Mouse (Mus musculus) yolk sac, embryonic 10.5 days (tissue): Measurements from ENCODE around the gene Klhl20.
"Not testable (repeated sequence)": the region's sequence is repeated elsewhere in the genome, so short reads cannot be mapped to it uniquely, and the experiment has no call there.

Experiments used
- DNase-seq: peaks from one replicate; pipeline ENCODE4 v3.0.0-alpha.2; 2017; ENCODE audit warnings: low spot score

Klhl20 gene

DNA sequence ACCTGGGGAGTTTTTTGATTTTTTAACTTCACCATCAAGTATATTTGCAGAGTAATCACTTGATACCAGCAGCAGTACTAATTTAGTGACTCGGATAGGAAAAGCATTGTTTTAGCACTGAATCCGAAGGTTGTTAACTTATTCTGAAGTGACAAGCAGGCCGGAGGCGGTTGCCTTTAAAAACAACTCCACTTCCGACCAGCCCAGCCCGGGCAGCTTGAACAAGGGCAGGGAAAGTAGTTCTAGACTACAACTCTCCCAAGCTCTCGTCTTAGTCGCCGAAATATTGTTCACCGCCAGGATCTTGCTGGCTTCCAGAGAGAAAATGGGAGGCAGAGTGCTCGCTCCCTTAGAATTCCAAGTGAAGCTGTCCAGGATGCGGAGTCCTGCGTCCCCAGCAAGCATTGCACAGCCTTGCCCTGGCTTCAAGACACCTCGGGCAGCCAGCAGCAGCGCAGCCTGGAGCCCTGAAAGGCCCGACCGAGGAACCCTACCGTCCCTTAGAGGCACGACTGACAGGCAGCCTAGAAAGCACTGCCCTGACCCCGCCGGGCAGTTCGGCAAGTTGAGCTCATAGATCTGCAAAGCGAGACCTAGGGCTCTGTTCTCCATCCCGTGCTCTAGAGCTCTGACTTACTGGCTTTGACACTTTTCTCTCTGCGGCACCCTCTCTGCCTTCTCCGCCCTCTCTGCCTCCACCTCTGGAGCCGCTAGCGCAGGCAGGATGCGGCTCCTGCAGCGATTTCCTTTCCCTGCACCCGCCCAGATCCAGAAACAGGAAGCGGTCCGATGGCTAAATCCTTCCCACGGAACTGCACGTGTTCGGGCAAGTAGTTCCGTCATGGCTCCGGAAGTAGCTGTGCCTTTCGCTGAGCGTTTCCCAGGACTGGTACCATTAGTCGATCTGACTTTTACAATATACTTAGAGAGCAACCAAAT is at the start of gene Klhl20:
Gene Klhl20 (minus strand): TSS at position 786 of the 939 bp plus-strand sequence.
- peak; percentile 90 for DNase-seq

DNA sequence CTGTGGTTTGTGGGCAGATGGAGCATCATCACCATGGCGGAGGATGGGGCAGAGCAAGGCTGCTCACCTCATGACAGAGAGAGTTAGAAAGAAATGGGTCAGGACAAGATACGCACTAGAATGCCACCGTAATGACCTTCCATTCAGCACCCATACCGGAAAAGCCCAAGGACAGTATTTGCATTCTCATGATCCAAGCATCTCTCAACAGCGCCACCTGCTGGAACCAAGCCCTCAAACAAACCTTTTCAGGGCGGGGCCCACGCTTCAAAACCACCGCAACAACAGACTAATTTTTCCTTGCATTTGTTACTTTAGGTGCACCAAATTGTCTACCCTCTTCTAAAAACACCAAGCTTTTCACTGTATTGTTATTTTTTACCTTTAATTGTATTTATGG is 49.4 kb upstream of the Klhl20 start:
- peak; percentile 9 for DNase-seq

DNA sequence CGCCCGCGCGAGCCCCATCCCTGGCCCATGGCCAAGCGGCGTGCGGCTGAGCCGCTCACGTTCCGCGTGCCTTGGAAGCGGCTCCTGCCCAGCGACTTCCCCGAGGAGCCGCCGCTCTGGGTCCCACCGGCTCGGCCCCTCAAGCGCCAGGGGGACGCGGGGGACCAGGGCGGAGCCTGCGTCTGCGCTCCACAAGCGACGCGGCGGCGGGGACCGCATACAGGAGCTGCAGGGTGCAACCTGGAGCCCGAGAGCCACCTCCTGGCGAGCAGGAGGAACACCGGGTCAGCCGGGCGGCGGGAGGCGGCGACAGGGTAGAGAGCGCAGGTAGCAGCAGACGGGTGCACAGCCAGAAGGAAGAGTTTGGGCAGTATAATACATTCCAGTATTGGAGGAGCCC is 39.3 kb upstream of the Klhl20 start:
- peak; percentile 65 for DNase-seq

DNA sequence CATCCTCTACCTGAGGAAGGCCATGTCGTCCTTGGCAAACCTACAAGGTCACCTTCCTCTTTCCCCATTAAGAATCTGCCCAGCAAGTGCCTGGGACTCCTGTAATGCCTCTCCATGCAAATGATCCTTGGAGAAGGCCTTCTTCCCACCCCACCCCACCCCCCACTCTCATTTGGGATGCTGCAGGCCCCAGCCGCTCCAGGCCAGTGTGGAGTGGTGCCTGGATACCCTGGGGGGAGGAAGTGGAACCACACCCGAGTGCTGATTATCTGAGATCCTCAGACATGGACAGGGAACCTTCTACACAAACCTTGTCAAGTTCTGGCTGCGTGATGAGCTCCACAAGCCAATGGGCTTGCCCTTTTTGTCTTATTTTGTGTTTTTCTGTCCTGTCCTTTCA is 29.0 kb upstream of the Klhl20 start:
- DNase-seq = no peak

DNA sequence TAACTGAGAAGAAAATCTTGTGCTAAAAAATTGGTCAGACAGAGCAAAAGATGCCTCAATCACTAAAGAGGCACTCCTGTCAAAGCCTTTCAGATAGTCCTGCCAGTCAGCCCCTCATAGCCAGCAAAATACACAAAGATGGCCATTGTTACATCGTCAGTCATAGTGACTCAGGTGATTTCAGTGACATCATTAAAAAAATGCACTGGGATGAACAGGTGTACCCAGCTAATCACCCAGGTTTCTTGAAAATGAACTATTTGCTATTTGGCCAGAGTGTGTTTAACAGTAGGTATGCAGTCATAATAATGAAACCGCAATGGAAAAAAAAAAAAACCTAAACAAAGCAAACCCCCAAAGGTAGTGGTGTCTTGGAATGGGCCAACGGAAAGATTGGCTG is 27.9 kb upstream of the Klhl20 start, which contains the start of gene Tex50:
Gene Tex50 (minus strand): TSS at position 101 of the 400 bp plus-strand sequence.
- no peak for DNase-seq

DNA sequence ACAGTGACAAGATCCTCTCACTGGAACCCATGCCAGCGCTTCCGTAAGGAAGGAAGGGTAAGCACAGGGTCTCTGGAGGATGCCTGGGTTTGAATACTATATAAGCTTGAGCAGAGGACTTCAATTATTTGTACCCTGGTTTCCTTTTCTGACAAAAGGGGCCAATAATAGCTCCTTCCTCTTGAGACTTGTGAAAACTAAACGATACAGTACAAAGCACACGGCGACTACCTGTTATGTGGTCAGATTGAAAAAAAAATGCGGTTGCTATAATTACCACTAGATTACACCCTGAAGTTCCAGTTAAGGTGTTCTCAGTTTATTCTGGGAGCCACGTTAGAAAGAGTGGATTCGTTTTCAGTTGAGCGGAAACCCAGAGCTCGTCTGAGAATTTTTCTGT is 25.2 kb upstream of the Klhl20 start:
- no peak for DNase-seq

DNA sequence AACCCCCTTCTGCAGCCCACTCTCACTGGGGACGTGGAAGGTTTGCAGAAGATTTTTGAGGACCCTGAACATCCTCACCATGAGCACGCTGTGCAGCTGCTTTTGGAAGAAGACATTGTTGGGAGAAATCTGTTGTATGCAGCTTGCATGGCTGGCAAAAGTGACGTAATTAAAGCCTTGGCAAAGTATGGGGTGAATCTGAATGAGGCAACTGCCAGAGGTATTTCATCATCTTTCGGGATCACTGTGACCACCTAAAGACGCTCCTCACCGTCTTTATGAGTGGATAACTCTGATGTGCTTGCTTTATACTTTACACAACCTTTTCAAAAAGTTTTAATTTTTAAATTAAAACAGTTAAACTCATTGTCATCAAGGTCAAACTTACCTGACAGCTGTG is 19.8 kb upstream of the Klhl20 start:
- no peak for DNase-seq

DNA sequence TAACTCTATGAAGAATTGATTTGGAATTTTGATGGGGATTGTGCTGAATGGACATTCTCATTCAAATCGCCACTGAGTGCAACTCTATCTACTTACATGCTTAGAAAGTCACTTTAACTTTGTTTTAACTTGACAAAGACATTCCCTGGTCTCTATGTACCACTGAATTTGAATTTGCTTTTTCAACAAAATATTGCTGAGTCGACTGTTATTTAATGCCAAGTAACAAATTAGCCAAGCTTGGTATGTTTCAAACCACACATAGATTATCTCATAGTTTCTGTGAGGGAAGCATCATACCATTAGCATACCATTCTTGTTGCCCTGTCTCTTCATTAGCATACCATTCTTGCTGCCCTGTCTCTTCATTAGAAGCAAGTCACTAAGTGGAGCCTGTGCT is 16.6 kb upstream of the Klhl20 start:
- no peak for DNase-seq

DNA sequence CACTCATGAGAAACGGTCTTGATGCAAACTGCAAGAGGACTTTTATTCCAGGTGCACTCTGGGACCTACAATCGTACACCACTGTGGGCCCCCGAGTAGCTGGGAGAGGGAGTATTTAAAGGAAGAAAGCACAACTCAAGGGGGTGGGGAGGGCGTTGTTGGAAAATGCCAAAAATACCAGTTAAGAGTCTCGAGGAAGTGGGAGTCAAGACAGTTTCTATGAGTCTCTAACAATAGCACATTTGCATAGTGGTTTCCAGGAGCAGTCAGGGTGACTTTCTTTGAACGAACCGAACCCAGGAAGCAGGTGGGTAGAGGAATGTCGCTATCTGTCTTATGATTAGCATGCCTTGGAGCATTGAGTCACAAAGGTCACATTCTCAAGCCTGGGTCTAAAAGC is 14.3 kb upstream of the Klhl20 start:
- DNase-seq = not testable (repeated sequence)

DNA sequence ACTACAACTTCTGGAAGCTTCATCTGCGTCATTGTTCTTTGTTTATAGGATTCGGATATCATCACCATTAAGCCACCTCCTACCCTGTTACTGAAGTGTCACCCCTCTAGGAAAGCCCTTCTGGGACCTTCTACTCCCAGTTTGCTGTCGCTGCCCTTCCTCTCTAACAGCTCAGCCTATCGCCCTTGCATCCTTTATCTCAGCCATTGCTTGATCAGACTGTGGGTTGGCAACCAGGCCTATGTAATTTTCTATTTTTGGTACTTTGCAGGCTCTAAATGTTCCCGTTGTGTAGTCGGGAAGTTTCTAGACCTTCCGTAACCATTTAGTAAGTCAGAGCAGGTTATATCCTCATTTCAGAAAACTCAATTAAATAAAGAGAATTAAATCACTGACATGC is 11.9 kb upstream of the Klhl20 start:
- DNase-seq = no peak

DNA sequence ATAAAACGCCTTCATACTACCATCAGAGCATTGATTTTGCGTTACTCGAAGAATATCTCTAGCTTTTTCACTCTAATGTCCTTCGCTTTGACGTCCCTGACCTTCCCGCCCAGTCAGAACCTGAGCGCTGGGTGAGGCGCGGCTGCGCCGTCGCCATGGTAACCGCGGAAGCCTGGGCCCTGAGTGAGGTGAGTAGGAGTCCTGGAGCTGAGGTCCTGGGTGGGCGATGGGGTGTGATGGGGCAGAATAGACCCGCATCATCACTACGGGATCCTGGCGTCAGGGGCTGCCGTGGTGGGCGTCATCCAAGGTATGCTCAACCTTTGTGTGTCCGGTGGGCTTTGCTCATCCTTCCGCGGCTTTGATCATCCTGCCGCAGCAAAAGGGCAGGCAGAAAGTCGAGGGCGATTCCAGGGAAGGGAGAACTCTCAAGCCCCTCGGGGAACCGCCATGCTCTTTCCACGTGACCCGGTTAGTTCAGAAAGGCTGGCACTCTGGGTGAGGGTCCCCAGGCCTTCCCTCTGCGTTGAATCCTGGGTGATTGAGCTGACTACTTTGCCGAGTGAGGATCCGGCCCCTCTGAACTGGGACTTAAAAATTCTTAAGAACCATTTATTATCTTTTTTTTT is 11.3 kb upstream of the Klhl20 start, which contains the start of gene Ankrd45:
Gene Ankrd45 (plus strand): TSS at position 161 of the 629 bp plus-strand sequence.
- DNase-seq = peak; percentile 38

DNA sequence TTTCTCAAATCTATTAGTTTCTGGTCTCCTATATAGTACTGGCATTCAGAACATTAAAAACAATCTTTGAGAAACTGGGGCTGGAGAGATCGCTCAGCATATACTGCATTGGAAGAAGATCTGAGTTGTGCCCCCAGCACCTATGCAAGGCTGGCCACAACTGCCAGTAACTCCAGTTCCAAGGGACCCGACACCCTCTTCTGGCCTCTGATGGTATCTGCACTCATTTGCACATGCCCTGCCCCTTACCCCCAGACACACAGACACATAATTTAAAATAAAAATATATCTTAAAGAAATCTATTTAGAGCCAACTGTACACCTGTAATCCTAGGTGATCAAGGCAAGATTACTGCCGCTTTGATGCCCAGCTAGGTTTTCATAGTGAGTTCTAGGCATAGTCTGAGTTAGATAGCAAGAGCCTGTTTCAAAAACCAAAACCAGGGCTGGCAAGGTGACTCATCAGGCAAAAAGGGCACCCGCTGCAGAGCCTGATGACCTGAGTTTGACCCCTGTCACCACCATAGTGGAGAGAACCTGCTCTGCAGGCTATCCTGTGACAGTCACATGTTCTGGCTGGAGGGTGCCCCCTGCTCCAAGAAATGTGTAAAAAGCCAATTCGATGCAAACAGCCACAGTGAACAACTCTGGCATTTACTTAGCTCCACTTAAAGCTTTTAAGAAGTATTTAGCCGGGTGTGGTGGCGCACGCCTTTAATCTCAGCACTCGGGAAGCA is 8.9 kb upstream of the Klhl20 start:
- DNase-seq = peak; percentile 20

DNA sequence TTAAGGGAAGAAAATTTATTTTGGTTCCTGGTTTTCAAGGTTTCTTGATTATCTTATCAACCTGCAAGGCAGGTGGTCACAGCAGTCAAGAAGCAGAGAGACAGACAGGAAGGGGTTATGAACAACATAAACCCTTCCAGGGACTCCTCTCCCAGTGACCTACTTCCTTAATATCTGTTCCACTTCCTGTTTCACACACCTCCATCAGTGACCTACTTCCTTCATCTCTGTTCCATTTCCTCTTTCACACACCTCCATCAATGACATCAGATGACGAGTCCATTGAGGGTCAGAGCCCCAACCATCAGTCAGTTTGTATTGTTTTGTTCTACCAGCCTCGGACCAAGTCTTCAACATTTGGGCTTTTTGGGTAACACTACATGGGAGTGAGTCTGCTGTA is 8.2 kb upstream of the Klhl20 start:
- DNase-seq = no peak

DNA sequence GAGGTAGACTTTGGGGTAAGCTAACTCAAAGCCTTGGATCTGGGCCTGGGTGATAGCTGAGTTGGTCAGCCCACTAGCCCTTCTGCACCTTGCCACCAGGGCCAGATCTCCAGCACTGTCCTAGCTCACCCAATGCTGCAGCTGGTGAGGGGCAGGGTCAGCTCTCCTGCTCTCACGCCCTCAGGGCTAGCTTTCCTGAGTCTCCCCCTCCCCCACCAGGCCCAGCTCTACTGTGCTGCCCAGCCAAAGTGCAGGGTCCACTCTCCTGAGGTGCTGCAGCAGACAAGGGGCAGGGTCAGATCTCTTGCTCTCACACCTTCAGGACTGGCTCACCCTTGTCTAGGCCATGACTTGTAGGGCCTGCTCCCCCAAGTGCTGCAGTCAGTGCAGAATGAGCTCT is 4.8 kb downstream of the Klhl20 start:
- DNase-seq = peak; percentile 64

DNA sequence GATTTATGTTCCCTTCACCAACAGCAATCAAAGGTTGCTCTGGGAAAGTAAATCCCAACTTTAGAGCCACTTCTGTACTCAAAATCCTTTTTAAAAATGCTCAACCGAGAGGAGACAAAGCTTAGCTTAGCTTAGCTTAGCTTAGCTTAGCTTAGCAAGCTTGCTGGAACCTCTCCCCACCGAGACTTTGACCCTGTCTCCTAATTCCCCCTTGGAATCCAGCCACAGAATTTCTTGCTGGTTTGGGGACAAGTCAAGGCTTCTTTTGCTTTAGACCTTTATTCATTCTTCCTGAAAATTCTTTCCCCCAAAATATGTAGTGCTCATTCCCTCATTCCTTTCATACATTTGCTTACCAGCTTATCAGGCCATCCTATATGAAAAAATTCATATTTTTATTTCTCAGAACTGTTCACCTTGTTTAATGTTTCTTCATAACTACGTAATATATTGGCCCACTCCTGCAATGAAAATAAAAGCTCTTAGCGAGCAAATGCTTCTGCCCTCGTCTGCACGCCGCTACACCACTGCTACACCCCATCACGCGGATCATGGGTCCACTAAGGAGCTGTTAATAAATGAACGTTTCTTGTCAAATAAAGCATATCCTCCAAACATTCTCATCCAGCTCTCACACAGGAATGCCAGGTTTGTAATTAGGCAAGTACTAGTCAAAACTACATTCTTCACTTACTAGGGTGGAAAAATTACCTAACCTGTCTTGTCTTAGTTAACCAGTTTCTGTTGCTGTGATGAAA is 8.5 kb downstream of the Klhl20 start:
- peak; percentile 17 for DNase-seq

DNA sequence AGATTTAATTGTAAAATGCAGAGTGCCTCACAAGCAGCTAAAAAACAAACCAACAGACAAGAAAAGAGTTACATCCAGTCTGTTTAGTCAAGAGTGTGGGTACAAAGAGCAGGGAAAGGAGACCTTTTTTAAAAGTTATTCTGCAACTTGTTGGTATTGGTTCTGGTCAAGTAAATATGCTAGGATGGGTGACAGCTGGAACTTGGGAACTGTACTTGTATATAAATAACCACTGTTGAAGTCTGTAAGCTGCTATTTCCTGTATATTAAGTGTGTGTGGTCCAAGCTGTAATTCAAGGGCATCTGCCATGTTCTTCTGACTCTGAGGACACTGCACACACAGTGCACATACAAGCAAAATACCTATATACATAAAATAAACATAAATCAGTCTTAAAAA is 16.7 kb downstream of the Klhl20 start:
- DNase-seq = no peak

DNA sequence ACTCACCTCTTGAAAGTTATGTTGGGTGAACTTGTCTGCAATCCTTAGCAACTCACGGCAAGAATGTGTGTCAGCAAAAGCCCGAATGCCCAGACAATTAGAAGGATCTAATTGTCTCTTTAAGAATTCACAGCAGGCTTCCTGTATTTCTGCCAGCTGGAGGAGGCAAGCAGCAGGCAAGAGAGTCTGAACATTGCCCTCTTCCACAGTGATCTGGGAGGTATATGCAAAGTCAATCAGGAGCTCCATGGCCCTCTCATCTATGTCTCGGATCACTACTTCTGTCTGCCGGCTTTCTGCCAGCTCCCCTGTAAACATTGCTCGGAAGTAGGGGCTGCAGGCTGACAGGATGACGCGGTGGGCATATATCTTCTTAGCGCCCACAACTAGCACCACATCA is 22.1 kb downstream of the Klhl20 start:
- DNase-seq = no peak

DNA sequence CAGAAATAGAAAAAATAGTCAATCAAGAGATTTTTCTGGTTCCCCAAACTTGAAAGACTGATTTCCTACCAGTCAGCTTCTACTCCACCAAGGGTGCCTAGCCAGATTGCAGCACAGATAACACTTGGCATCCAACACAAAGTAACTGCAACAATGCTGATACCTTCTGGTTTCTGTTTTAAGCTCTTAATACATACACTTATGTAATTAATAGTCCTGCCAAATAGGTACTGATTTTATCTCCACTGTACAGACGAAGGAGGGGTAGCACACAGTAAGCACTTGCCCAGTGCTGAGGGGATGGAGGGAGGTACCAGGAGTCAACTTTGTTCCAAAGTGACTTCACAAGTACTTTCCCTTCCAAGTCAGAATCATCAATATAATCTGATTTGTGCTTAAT is 27.5 kb downstream of the Klhl20 start:
- DNase-seq = no peak

DNA sequence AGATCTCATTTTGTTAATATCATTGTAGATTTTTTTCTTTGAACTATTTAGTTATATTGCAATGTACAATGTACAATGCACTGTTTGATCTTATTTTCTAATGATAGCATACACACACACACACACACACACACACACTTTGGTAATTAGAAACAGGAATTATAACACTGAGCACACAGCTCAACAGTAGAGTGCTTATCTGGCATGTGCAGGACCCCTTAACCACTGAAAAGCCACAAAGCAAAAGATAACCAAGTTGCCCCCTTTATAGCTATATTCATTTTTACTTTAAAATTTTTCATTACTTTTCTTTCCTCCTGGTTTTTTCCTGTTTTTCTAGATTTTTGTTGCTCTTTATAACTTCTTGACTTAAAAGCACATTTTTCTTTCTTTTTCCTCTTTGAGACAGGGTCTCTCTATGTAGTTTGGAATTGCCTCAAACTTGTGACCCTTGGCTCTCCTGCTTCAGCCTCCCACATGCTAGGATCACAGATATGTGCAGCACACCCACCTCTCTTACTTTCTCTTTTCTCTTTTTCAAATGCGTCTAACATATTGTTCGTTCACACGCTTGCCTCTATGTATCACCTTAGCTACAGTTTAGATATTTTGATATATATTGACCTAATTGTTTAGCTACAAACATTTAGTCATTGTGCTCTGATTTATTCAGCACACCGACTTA is 31.4 kb downstream of the Klhl20 start:
- DNase-seq = no peak

DNA sequence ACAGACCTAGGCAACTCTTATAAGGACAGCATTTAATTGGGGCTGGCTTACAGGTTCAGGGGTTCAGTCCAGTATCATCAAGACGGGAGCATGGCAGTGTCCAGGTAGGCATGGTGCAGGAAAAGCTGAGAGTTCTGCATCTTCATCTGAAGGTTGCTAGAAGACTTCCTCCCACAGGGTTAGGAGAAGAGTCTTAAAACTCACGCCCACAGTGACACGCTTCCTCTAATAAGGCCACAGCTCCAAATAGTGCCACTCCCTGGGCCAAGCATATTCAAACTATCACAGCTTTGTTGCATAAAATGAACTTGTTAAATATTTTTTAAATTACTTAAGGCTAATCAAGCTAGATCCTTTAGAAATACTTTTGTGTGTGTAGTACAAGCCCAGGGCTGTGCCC is 54.1 kb downstream of the Klhl20 start:
- DNase-seq = no peak

DNA sequence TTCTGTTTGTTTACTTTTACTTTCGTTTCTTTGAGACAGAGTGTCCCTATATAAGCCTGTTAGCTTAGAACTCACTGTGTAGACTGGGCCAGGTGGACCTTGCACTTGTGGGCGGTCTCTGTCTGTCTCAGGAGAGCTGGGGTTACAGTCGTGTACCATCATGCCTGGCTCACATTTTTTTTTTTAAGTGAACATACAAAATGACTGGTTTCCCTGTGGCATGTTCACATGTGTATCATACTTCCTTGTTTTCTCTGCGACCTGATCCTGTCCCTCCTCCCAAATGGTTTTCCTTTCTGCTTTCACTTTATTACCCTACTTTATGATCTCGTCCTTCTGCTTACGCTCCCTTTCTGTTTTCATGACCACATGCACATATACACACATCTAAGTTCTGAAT is 55.1 kb downstream of the Klhl20 start:
- DNase-seq = no peak
